Mouse (Mus musculus): ENCODE measurements around the gene Phf1. TPM values are rescaled to one million over a fixed set of nuclear protein-coding genes. Genes with fewer than 3 reads are reported as not detected.
"Not testable (repeated sequence)": the region's sequence is repeated elsewhere in the genome, so short reads cannot be mapped to it uniquely, and the experiment has no call there.

Phf1 gene
- total RNA-seq, 2 experiments from 2014 or later, result 45.4 to 46.7 TPM

DNA sequence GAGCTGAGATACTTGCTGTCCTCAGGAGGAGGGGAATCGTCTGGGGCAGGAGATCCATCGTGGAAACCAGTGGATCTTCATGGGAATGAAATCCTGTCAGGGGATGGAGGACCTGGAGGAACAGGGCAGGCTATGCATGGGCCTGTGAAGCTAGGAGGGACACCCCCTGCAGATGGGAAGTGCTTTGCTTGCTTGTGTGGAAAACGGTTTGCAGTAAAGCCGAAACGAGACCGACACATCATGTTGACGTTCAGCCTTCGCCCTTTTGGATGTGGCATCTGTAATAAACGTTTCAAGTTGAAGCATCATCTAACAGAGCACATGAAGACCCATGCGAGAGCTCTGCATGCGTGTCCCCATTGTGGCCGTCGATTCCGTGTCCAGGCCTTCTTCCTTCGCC is 41.7 kb downstream of the Phf1 start:
- no peak for DNase-seq (ENCODE audit: low spot score in 2 of 2)

DNA sequence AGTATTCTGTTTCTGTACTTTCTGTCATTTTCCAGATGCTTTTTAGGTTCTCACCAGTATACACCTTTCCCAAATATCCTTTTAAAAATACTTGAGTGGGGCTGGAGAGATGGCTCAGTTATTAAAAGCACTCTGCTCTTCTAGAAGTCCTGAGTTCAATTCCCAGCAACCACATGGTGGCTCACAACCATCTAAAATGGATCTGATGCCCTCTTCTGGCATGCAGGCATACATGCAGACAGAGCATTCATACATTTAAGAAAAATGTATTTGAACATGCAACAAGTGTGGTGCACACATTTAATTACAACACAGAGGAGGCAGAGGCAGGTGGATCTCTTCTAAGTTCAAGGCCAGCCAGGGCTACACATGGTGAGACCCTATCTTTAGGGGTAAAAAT is 42.6 kb downstream of the Phf1 start:
- DNase-seq (ENCODE audit: low spot score in 2 of 2), result no peak

DNA sequence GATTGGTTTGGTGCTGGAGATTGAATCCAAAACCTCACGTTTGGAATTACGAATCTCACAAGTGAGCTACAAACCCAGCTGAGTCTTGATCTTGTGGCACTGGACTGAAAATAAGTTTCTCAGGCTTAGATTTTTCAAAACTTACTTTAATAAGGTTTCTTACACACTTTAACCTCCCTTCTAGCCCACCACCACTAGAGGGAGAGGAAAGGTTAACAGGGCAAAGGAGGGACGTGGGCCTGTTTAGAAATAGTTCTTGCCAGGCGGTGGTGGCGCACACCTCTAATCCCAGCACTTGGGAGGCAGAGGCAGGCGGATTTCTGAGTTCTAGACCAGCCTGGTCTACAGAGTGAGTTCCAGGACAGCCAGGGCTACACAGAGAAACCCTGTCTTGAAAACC is 44.5 kb downstream of the Phf1 start:
- DNase-seq (ENCODE audit: low spot score in 2 of 2), result not testable (repeated sequence)

DNA sequence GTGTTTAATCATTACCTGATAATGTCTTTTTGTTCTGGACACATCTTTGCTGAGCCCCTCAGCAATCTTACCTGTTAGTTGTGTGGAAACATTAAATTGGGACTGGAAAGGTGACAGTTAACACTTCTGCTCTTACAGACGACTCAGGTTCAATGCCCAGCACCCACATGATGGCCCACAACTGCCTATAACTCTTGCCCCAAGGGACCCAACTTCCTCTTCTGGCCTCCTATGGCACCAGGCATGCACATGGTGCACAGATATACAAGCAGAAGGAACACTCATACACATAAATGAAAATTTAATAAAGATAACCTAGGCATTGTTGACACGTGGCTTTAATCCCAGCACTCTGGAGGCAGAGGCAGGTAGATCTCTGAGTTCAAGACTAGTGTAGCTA is 46.6 kb downstream of the Phf1 start:
- DNase-seq (ENCODE audit: low spot score in 2 of 2), result no peak

DNA sequence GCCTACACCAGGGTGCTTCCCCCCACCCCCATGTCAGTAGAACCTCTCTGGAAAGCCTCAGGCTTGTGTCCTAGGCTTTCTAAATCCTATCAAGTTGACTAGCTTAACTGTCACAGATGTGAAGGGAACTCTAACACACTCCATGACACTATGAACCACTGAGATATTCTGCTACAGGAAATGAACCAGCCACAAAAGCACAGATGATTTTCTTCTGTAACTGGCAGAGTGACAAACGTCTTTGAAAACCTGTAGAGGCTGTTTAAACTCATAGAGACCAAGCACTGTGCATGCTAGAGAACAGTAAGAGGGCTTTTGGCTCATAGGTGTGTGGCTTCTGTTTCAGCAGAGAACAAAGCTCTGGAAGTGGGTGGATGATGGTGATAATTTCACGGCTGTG is 48.2 kb downstream of the Phf1 start:
- DNase-seq (ENCODE audit: low spot score in 2 of 2), result no peak

DNA sequence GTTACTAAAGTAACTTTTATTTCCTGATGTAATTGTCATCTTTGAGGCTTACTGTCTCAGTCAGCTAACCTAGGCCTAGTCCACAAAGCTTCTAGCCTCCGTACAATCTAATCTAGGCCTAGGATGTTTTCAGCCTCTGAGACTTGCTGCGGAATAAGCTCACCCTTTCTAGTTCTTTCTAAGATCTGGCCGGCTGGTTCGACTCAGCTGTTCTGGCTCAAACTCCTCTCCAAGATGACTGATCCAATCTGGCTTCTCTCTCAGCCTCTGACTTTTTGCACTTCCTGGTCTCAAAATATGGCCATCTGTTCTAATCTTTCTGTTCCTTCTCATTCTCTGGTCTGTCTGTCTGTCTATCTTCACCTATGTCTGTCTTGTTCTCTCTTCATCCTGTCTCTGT is 50.5 kb downstream of the Phf1 start:
- DNase-seq (ENCODE audit: low spot score in 2 of 2), result no peak

DNA sequence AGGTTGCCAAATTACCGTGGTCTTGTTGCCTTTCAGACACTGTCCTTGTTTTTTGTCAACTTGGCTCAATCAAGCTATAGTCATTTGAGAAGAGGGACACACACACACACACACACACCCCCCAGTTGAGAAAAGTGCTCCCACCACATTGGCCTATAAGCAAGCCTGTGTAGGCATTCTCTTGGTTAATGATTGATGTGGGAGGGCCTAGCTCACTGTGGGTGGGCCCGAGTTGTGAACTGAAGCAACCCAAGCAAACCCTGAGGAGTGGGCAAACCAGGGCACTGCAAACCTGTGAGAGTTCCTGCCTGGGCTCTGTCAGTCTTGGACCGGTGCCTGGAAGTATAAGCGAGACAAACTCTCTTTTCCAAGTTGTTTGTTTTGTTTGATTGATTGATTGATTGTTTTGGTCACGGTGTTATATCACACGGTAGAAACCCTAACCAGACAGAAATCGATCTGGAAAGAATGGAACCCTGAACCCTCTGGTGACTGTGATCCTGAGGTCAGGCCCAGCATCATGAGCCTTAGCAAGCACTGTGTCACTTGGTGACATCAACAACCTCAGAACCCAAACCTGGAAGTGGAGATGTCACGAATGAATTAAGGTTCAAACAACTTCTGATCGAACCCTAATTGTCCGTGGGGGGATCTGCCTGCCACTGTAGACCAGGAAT is 52.8 kb downstream of the Phf1 start:
- DNase-seq (ENCODE audit: low spot score in 2 of 2), result no peak

Small RNAs within 50 kb of the gene (microRNA-seq; reads per million reads assigned to microRNA genes)
- gene Gm27775 (ENCODE audit: borderline number of aligned reads in 2 of 2) (0 reads per million in 2 experiments), gene Mir3083 (ENCODE audit: borderline number of aligned reads in 2 of 2) (0 to 0.95 reads per million in 2 experiments), gene Mir6968 (ENCODE audit: borderline number of aligned reads in 2 of 2) (3.8 to 8.0 reads per million in 2 experiments)

Other genes starting within 250 kb of the Phf1 start
- gene Crebrf, start 217.4 kb upstream of the Phf1 start, total RNA-seq (2021), result 10 to 100 TPM; 60.9 to 62.2 TPM
- gene Bnip1, start 152.0 kb upstream of the Phf1 start, total RNA-seq (2021), result 10 to 100 TPM; 20.2 to 23.7 TPM
- gene Nkx2-5, start 88.0 kb upstream of the Phf1 start, total RNA-seq (2021), result not detected
- 1 to 10 TPM; 1.1 to 1.2 TPM for gene Kifc5b, start 16.0 kb upstream of the Phf1 start, total RNA-seq (2021)
- 100 to 1,000 TPM; 129 to 141 TPM for gene Cuta, start 6.5 kb downstream of the Phf1 start, total RNA-seq (2021)
- 10 to 100 TPM; 16.6 to 19.1 TPM for gene Syngap1, start 8.2 kb downstream of the Phf1 start, total RNA-seq (2021)
- gene Zbtb9, start 40.1 kb downstream of the Phf1 start, total RNA-seq (2021), result 1 to 10 TPM; 6.4 to 8.0 TPM
- 10 to 100 TPM; 27.2 to 31.0 TPM for gene Bak1, start 96.0 kb downstream of the Phf1 start, total RNA-seq (2021)
- gene Itpr3, start 124.3 kb downstream of the Phf1 start, total RNA-seq (2021), result 1 to 10 TPM; 5.5 to 6.2 TPM
- gene Uqcc2, start 200.9 kb downstream of the Phf1 start, total RNA-seq (2021), result 100 to 1,000 TPM; 266 to 331 TPM
- gene Ip6k3, start 234.7 kb downstream of the Phf1 start, total RNA-seq (2021), result 1 to 10 TPM in 1 of 2 experiments, under 1 TPM in 1; 0.60 to 2.2 TPM